Mouse (Mus musculus) embryo, embryonic 9.5 days (tissue): ENCODE results near the gene Slc7a11.

Experiments used
- DNase-seq: peaks from one replicate; pipeline ENCODE4 v3.0.0-alpha.2; 2017; ENCODE audit errors: extremely low spot score

Slc7a11 gene

GRCm38 (mm10) chr3:50307339-50308327 is 135.8 kb downstream of the Slc7a11 start:
- no peak for DNase-seq

- no peak for DNase-seq
Observed at GRCm38 (mm10) chr3:50306334-50306733, 137.1 kb downstream of the Slc7a11 start.

- peak; percentile 38 for DNase-seq
Observed at GRCm38 (mm10) chr3:50304137-50304536, 139.3 kb downstream of the Slc7a11 start.

GRCm38 (mm10) chr3:50302648-50303047 is 140.8 kb downstream of the Slc7a11 start:
- no peak for DNase-seq

- DNase-seq: peak; percentile 59
Observed at GRCm38 (mm10) chr3:50300952-50301303, 142.5 kb downstream of the Slc7a11 start.

- DNase-seq: no peak
Observed at GRCm38 (mm10) chr3:50300002-50300951, 143.1 kb downstream of the Slc7a11 start.

GRCm38 (mm10) chr3:50298366-50298991 is 144.9 kb downstream of the Slc7a11 start:
- no peak for DNase-seq

- DNase-seq: no peak
Observed at GRCm38 (mm10) chr3:50296956-50297355, 146.5 kb downstream of the Slc7a11 start.

GRCm38 (mm10) chr3:50275023-50275422 is 168.4 kb downstream of the Slc7a11 start:
- no peak for DNase-seq

GRCm38 (mm10) chr3:50272222-50272621 is 171.2 kb downstream of the Slc7a11 start:
- no peak for DNase-seq

- DNase-seq: no peak
Observed at GRCm38 (mm10) chr3:50269680-50270079, 173.7 kb downstream of the Slc7a11 start.

GRCm38 (mm10) chr3:50262547-50263087 is 180.8 kb downstream of the Slc7a11 start:
- no peak for DNase-seq

GRCm38 (mm10) chr3:50262066-50262465 is 181.3 kb downstream of the Slc7a11 start:
- no peak for DNase-seq

- DNase-seq: no peak
Observed at GRCm38 (mm10) chr3:50260667-50261066, 182.7 kb downstream of the Slc7a11 start.

- DNase-seq: no peak
Observed at GRCm38 (mm10) chr3:50258852-50259251, 184.6 kb downstream of the Slc7a11 start.

GRCm38 (mm10) chr3:50249598-50250300 is 193.7 kb downstream of the Slc7a11 start:
- DNase-seq: no peak

- no peak for DNase-seq
Observed at GRCm38 (mm10) chr3:50235990-50236389, 207.4 kb downstream of the Slc7a11 start.

- DNase-seq: no peak
Observed at GRCm38 (mm10) chr3:50233144-50233543, 210.3 kb downstream of the Slc7a11 start.

GRCm38 (mm10) chr3:50224390-50225114 is 218.9 kb downstream of the Slc7a11 start:
- no peak for DNase-seq

GRCm38 (mm10) chr3:50220454-50220853 is 223.0 kb downstream of the Slc7a11 start:
- no peak for DNase-seq
